Mouse (Mus musculus) ES-E14 (cell line): ENCODE measurements at regions not wholly inside any gene's neighbourhood (a gene's known extent, or its start where the extent isn't known, plus 50 kb on each side); places are given as distances from the start of the nearest gene placed in this dataset.

Experiments used
- CHD2 ChIP-seq: IDR thresholded peaks from 2 replicates; pipeline ENCODE4 v1.6.1; 2014; ENCODE audit warnings: mild to moderate bottlenecking, low read depth, low read length, inconsistent platforms
- HCFC1 ChIP-seq: IDR thresholded peaks from 2 replicates; pipeline ENCODE4 v1.6.1; 2012; ENCODE audit warnings: low read length, inconsistent platforms, borderline replicate concordance; ENCODE audit not compliant: insufficient read depth

- no peak for TF ChIP-seq HCFC1
- TF ChIP-seq CHD2, result no peak
Measured at GRCm38 (mm10) chr5:133753461-133754160, 345.9 kb upstream of the Castor2 start.
